Mouse (Mus musculus): Measurements from ENCODE around the gene Kank1. TPM values are rescaled to one million over a fixed set of nuclear protein-coding genes. Genes with fewer than 3 reads are reported as not detected.
"Not testable (repeated sequence)": the region's sequence is repeated elsewhere in the genome, so short reads cannot be mapped to it uniquely, and the experiment has no call there.

Kank1 gene
- polyA plus RNA-seq, 1 experiment from 2014 or later = 3.9 TPM

DNA sequence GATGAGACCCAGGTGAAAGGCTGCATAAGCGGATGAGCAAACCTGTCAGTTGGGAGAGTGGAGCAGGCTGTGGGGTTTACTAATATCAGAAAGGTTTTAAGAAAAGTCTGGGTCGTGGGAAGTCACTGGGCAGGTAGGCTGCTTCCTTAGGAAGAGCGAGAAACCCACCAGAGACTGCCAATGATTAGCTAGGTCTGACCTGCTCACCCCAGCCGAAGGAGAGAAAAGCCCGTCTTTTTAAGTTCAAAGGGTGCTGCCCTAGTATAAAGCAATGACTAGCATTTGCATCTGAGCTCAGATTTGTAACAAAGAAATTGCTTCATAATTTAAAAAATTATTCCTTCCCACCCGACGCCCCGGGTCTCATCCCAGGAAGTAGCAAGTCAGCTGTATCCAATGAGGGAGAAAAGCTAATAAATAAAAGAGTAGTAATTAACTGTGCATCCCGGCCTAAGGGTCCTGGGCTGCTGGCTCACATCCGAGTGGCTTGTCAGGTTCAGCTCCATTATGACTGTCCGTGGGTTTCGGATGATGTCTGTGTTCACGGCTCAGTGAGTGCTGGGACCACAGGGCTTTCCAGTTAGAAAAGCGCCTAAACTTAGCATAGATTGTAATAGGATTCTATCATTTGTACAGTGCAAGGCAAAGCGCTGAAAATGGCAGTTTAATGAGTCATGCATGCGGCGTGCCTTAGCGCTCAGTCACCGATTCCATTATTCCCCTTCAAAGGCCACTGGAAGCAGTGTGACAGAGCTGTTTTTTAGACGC lies 225.0 kb downstream of the Kank1 start:
- Histone ChIP-seq H3K4me1 (peaks cover 6% of the 10 kb centered on the region; the same call in 1 of the 2 replicates), H3K9ac (replicated peaks) (no peak overlapping the region), H3K27ac (replicated peaks) (no peak overlapping the region), H3K4me2 (replicated peaks) (peak overlapping the region; percentile 39), H3K4me3 (peak overlapping the region; percentile 15), H3K9me3 (no peaks in the 10 kb centered on the region), H3K36me3 (no peaks in the 10 kb centered on the region), H3K27me3 (no peaks in the 10 kb centered on the region)
- ATAC-seq (replicated peaks) = peak; percentile 61
- WGBS = 34% methylated on average over 20 of the region's 20 CpGs

DNA sequence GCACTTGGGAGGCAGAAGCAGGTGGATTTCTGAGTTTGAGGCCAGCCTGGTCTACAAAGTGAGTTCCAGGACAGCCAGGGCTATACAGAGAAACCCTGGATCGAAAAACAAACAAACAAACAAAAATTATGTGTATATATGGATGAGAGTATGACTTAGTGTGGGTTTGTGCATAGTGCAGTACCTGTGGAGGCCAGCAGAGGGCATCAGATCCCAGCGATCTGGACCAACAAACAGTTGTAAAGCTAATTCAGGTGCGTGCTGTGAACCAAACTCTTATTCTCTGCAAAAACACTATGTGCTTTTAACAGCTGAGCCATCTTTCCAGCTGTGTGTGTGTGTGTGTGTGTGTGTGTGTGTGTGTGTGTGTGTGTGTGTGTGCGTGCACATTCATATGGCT lies 239.0 kb downstream of the Kank1 start:
- H3K4me2 ChIP-seq (replicated peaks); H3K27ac ChIP-seq (replicated peaks); ATAC-seq (replicated peaks); H3K4me3 ChIP-seq; H3K4me1 ChIP-seq; H3K27me3 ChIP-seq; H3K9ac ChIP-seq (replicated peaks); H3K9me3 ChIP-seq; H3K36me3 ChIP-seq: not testable (repeated sequence)
- 65% methylated on average over 4 of the region's 4 CpGs for WGBS

DNA sequence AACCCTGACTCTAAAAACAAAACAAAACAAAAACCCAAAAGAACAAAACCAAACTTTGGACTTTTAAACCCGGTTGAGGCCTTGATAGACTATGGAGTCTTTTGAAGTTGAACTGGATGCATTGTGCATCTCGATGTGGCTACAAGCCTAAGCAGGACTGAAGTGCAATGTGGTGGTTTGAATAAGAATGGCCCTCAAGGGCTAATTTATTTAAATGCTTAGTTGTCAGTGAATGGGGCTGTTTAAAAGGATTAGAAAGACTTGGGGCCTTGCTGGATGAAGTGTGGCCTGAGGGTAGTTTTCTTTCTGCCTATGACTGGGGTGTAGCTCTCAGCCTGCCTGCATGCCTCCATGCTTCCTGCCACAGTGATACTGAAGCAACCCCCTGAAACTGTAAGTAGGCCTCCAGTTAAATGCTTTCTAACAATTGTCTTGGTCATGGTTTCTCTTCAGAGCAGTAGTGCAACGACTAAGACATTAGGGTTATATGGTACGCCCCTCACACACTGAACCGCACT lies 242.4 kb downstream of the Kank1 start:
- H3K27me3 ChIP-seq = no peaks in the 10 kb centered on the region
- no peaks in the 10 kb centered on the region for H3K36me3 ChIP-seq
- no peak overlapping the region for H3K27ac ChIP-seq (replicated peaks)
- no peak overlapping the region for H3K9ac ChIP-seq (replicated peaks)
- H3K9me3 ChIP-seq = no peaks in the 10 kb centered on the region
- no peak overlapping the region for H3K4me2 ChIP-seq (replicated peaks)
- 49% methylated on average over 5 of the region's 5 CpGs for WGBS
- H3K4me3 ChIP-seq = no peak overlapping the region
- no peaks in the 10 kb centered on the region for H3K4me1 ChIP-seq
- ATAC-seq (replicated peaks) = no peak

DNA sequence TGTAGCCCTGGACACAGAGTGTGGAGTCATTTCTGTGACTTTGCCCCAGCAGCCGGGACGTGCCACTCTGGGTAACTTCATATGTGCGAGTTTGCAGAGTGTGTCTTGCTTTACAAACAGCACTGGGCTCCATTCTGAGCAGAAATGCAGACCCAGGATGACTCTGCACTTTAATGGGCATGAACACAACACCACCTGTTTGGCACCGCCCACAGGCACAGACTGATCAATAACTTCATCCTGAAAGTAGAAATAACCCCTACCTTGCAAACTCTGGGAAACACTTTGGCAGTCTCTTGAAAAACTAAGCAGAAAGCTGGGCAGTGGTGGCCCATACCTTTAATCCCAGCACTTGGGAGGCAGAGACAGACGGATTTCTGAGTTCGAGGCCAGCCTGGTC lies 244.0 kb downstream of the Kank1 start:
- Histone ChIP-seq H3K4me2 (replicated peaks) (no peak overlapping the region), H3K36me3 (no peaks in the 10 kb centered on the region), H3K9ac (replicated peaks) (no peak overlapping the region), H3K4me3 (no peak overlapping the region), H3K9me3 (no peaks in the 10 kb centered on the region), H3K4me1 (no peaks in the 10 kb centered on the region), H3K27ac (replicated peaks) (no peak overlapping the region), H3K27me3 (no peaks in the 10 kb centered on the region)
- ATAC-seq (replicated peaks) = no peak
- 95% methylated on average over 6 of the region's 6 CpGs for WGBS

Other genes starting within 250 kb of the Kank1 start
- 1.1 and 1.4 TPM in 2 replicates for gene Dock8, start 237.4 kb upstream of the Kank1 start, polyA plus RNA-seq (2015; fragmentation: Nextera tagmentation; extraction: Ambion mirVana)